Mouse (Mus musculus): Measurements from ENCODE around the gene Atpaf2. TPM values are rescaled to one million over a fixed set of nuclear protein-coding genes. Genes with fewer than 3 reads are reported as not detected.
A peak's percentile ranks its signal among the peaks of the same experiment; 100 is the strongest.

Atpaf2 gene
- total RNA-seq, 2 experiments from 2014 or later: 40.8 to 43.9 TPM

GRCm38 (mm10) chr11:60412173-60412572 is 6.1 kb downstream of the Atpaf2 start:
- peak; percentile 61 to 66 for DNase-seq
- intact Hi-C loops (cut with DNase I): loop anchor here (1.0 to 10.0 kb wide), 6 partner anchors 105 to 1457 kb away; partner anchors contain the start of genes Hist3h2a, Rai1 and Trim17

GRCm38 (mm10) chr11:60406606-60407005 is 11.7 kb downstream of the Atpaf2 start:
- DNase-seq: no peak
- intact Hi-C loops (cut with DNase I): no loop called here

- no peak for DNase-seq
- intact Hi-C loops (cut with DNase I): no loop called here
Observed at GRCm38 (mm10) chr11:60397172-60397571, 21.1 kb downstream of the Atpaf2 start.

DNA sequence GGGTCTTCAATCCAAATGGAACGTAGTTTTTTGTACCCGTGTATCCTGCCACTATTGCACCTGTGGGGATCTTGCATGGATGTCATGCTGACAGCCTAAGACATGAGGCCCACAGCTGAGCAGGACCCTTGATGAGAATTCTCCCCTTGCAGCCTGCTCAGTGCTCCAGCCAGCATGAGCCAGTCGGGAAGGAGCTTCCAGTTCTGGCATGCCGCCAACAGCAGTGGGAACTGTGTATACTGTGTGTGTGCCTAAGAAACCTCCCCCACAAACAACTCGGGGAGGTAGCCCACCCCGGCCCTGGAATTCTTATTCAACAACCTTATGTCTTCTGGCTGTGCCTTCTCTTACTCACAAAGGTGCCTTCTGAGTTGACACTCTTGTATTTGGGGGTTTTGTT is 21.7 kb downstream of the Atpaf2 start:
- intact Hi-C loops (cut with DNase I): no loop called here
- DNase-seq: peak in 1 of 2 experiments; percentile 8

DNA sequence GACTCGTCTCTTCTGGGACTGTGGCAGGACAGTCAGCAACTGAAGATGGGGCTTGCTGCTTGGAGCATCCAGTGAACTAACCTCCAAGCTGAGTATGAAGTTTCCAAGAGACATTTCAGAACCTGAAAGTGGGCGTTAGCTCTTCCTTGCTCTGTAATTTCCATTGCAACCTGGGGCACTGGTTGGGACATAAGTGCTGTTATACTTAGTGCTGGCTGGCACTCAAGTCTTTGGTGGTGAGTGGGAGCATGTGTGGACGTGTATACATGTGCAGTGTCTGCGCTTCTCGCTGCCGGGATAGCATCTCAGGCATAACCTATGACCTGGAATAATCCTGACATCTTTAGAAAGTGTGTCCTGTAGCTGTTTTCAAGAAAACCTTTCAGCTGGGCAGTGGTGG is 26.9 kb downstream of the Atpaf2 start:
- no peak for DNase-seq
- intact Hi-C loops (cut with DNase I): no loop called here

DNA sequence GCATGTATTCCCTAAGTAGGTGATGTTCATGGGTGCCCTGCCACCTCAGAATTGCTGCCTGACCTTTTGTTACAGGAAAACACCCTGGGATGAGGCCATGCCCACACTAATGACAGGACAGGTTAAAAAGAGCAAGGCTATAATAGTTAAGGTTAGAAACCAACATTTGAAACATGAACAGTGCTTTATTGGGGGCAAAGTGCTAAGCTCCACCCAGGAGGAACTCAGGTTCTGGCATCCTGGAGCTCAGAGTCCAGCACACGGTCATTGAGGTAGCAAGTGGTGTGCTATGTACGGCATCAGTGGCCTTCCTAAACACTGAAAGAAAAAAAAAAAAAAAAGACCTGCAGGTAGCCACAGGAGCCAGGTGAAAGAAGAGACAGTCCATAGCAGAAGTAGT is 30.3 kb downstream of the Atpaf2 start:
- no peak for DNase-seq
- intact Hi-C loops (cut with DNase I): no loop called here

- intact Hi-C loops (cut with DNase I): no loop called here
- no peak for DNase-seq
Observed at GRCm38 (mm10) chr11:60385946-60386345, 32.3 kb downstream of the Atpaf2 start.

DNA sequence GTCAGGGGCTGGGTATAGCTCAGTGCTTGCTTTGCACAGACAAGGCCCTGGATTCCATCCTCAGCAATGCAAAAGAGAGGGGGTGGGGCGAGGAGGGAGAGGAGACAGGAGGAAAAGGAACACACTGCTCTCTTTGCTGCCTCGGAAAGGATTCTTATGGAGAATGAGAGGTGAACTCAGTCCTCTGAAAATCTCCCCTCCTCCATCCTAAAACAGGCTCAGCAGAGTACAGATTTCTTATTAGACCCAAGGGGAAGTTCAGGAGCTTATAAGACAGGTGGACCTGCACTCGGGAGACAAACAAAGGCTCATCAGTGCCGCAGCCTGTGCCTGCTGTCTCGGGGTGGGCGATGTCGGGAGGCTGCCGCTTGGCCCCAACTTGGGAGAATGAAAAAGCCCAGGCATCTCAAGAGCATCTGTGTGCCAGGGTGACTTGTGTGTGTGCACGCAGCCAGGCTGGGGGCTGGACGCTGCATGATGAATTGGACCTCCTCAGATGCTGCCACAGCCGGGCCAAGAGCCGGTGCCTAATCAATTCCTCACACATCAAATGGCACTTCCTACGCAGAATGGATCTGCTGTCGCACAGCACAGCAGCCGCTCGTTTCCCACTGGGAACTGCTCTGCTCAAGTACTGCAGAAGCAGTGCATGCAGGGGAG is 33.4 kb downstream of the Atpaf2 start:
- intact Hi-C loops (cut with DNase I): no loop called here
- no peak for DNase-seq

GRCm38 (mm10) chr11:60383518-60383917 is 34.7 kb downstream of the Atpaf2 start:
- intact Hi-C loops (cut with DNase I): no loop called here
- DNase-seq: no peak

DNA sequence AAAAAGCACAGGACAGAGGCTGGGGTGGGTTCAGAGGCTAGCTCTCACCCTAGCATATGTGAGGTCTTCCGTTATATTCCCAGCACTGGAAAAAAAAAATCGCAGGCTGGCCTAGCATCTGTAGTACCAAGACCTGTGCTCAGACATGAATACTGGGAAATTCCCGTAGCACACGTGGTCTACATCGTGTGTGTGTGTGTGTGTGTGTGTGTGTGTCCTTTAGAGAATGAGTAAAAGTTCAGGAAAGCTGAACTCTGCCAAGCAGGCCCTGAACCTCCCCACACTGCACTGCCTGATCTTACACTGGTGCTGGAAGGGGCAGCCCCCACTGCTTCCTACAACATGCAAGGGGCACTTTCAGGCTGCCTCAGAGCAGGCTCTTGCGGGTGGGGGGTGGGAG is 43.8 kb downstream of the Atpaf2 start:
- no peak for DNase-seq
- intact Hi-C loops (cut with DNase I): no loop called here

GRCm38 (mm10) chr11:60370431-60370830 is 47.8 kb downstream of the Atpaf2 start:
- no peak for DNase-seq
- intact Hi-C loops (cut with DNase I): no loop called here

DNA sequence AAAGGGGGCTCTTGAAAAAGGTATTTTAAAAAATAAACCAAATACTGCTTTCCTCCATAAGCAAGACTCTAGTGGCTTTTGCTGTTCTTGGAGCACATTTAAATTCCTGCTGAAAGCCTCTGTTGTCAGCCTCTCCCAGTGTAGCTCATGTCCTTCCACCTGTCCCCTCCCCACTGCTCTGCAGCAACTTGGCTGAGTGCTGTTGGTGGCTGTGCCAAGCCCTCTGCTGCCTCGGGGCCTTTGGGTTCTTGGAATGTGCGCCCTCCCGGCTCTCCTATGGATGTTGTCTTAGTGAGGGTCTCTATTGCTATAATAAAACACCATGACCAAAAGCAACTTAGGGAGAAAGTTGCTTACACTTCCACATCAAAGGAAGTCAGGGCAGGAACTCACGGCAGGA is 48.8 kb downstream of the Atpaf2 start:
- no peak for DNase-seq
- intact Hi-C loops (cut with DNase I): no loop called here

DNA sequence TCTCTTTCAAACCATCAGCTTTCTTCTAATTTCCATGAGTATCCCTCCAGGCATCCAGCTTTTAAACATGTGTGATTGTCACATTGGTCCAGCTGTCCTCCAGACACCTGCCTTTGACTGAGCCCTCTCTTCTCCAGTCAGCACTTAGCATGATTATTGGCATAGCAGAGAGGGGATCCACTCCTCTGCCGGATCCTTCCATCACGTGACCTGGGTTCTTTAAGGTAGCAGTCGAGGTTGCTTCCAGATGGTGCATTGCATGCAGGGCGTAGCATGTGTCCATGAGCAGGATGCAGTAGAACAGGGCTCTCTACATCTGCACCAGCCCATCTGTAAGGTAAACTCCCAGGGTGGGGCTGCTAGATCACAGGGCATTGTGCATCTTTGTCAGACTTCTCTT is 49.3 kb downstream of the Atpaf2 start:
- no peak for DNase-seq
- intact Hi-C loops (cut with DNase I): no loop called here

DNA sequence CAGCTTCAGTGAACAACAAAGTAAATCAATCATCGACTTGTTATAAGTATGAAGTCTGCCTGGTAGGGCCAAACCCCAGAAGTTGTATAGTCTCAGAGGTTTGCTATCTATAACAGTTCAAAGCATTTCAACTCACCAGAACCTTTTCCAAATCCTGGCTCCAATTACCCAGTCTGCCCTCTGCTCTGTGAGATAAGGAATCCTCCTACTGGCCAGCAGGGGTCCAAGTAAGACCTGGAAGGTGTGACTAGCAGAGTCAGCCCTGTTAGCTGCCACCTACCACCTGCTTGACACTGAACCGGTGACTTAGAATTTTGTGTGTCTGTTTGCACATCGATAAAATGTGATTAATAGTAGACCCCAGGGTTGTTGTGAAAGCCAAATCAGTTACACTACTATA is 51.0 kb downstream of the Atpaf2 start:
- DNase-seq: no peak
- intact Hi-C loops (cut with DNase I): no loop called here

DNA sequence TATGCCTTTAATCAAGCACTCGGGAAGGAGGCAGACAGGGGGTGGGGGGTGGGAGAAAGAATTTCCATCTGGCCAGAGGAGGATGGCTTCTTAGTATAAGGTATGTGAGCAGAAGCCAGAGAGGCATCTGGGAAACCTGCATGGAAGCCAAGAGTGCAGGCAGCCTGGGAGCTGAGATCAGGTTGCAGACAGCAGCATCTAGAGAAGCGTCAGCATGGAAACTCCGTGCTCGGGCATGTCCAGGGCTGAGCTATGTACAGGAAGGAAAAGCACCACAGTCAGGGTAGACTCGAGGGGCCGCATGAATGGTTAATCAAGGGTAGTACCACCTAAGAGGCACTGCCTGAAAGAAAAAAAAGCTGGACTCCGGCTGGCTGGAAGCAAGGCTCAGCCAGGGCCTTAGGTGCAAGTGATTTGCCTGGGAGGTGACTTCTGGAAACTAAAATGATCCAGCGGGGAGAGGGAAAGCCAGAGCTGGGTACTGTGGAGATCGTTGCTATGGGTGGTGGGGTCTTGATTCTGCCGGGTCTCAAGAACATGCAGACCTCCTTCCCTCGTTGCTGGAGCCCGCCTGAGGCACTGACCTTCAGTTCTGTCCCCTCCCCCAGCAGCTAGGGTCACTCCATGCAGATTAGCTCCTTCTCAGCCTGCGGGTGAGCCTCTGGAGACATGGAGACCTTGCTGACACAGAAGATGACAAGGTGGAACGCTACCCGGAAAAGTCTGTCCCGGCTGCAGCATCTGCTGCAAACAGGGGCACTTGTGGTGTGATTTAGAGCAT is 51.8 kb downstream of the Atpaf2 start:
- no peak for DNase-seq
- intact Hi-C loops (cut with DNase I): no loop called here

GRCm38 (mm10) chr11:60360631-60361201 is 57.5 kb downstream of the Atpaf2 start:
- intact Hi-C loops (cut with DNase I): no loop called here
- peak; percentile 24 to 43 for DNase-seq

DNA sequence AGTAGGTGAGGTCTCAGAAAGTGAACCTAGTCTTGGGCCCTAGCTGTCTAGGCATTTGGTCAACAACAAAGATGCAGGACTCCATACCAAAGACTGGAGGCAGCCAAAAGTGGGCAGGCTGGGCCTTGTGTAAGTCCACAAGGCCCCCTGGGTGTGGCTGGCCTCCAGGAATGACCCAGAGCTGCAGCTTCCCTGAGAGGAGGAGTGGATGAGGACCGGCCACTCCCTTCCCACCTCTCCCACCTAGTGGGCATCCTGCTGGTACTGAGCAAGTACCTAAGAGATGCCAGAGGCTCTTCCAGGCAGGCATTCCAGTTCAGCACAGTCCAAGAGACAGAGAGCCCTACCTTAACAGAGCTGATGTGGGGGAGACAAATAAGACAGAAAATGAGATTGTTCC is 58.3 kb downstream of the Atpaf2 start:
- intact Hi-C loops (cut with DNase I): no loop called here

DNA sequence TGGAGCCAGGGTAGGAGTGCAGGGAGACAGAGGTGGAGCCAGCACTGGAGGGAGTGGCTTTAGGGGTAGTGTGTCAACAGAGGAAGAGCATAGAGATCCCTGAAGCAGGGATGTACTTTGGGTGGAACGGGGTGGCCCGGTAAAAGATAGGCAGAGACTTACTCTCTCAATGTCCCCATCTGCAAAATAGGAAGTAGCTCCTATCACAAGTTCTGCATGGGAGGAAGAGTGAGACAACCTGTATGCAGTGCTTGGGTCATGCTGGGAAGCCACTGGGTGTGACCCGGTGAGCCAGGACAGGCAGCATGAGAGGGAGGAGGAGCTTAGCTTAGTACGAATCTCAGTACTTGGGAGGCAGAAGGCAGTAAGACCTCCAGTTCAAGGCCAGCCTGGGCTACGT is 59.1 kb downstream of the Atpaf2 start:
- intact Hi-C loops (cut with DNase I): no loop called here
- no peak for DNase-seq

More for the DNA sequence above, 58.3 kb downstream of the Atpaf2 start:
- DNase-seq: no peak

GRCm38 (mm10) chr11:60358548-60358947 is 59.7 kb downstream of the Atpaf2 start:
- intact Hi-C loops (cut with DNase I): no loop called here
- DNase-seq: no peak

DNA sequence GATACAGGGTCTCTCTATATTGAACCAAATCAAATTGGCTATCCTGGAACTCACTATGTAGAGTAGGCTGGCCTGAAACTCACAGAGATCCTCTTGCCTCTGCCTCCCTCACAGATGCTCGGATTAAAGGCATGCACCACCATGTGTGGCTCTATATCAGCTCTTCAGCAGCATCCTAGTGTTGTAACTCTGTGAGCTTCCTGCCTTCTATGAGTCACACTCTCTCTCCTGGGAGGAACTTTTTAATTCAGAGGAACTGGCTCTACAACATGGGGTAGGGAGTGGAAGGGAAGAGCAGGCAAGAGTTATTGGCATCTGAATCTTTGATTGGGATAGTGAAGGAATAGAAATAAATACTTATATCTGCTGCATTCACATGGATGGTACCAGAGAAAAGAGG is 61.1 kb downstream of the Atpaf2 start:
- intact Hi-C loops (cut with DNase I): no loop called here

GRCm38 (mm10) chr11:60355952-60356351 is 62.3 kb downstream of the Atpaf2 start:
- intact Hi-C loops (cut with DNase I): no loop called here
- no peak for DNase-seq

More for the DNA sequence above, 61.1 kb downstream of the Atpaf2 start:
- no peak for DNase-seq
